Mouse (Mus musculus) small intestine, adult 2 months (tissue): ENCODE results near the gene Nxph3.

Experiments
- CTCF ChIP-seq: fragments of 200-500 bp; IDR thresholded peaks from 2 replicates; pipeline ENCODE4 v1.5.1; 2012; ENCODE audit warnings: low read depth, mild to moderate bottlenecking, control low read depth, inconsistent platforms, low read length, moderate library complexity, mixed read lengths; ENCODE audit not compliant: insufficient replicate concordance, insufficient read length; ENCODE audit errors: extremely low read depth
- POLR2A ChIP-seq: fragments of 200-500 bp; IDR thresholded peaks from 2 replicates; pipeline ENCODE4 v1.6.1; 2012; ENCODE audit warnings: low read depth, mild to moderate bottlenecking, control low read depth, inconsistent platforms, low read length, moderate library complexity

DNA sequence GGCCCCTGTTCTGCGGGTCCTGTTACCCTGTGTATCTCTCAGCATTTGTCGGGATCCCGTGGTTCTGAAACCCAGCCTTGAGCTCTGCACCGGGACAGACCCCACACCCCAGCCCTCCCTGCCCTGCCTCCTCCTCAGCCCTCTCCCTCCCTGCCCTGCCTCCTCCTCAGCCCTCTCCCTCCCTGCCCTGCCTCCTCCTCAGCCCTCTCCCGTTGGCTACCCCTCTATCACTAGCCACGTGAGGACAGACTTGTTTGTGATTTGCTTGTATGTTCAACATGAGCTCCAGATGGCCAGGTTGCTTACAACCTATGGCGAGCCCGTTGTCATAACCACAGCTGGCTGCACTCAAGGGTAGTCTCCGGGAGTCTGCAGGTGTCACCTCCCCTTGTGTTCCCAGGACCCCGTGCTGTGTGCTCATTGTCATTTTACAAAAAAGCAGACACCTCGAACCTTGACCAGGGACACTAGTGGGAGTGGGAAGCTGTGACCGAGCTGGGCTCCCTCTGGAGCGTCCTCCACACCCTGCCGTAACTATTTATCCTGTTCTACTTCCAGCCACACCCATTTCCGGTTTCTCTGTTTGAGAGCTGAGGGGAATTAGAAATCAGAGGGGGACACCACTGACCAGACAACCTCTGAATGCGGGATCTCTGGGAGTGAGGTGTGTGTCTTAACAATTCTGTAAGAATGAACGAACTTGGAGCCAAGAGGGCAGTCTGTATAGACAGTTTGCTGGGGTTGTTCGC, 26.4 kb upstream of the Nxph3 start:
- TF ChIP-seq CTCF (no peak), POLR2A (no peak)
